Mouse (Mus musculus) frontal cortex, postnatal 14 days (tissue): ENCODE results near the gene Ccdc113.
A peak's percentile ranks its signal among the peaks of the same experiment; 100 is the strongest.

Source experiments
- DNase-seq, 2 experiments: peaks; one replicate each; pipeline ENCODE4 v3.0.0; 2022; ENCODE audit warnings: low spot score in 2 of 2

Gene Ccdc113

DNA sequence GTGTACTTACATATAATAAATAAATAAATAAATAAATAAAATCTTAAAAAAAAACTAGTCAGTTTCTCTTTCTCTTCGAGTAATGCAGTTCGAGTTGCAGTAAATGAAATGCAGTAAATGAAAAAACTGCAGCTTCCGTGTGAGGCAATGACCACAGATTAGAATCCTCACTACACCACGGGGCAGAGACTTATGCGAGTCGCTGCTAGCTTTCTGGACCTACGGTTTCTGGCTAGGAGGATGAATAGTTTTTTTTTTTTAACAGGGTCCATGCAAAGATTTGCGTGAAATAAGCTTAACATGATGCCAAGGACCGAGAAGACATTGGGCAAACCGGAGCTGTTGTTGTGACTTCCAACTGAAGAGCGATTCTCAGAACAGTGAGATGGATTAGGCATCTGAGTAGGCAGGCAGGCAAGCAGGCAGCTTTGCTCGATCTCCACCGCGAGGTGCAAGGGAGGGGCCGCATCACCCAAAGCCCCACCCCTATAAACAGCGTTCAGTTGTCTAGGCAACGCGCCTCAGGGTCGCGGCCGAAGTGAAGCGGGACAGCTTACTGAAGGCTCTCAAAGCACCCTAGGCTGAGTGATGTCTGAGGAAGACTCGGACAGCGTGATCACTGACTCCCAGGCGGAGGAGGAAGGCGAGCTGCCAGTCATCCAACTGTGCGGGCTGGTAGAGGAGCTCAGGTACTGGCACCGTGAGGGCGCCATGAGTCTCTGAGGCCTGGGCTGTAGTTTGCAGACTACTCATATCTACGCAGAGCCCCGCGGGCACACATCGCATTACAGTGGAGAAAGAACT, at the start of gene Ccdc113:
Ccdc113 (plus strand) TSS at position 502 of the 804 bp plus-strand sequence.
- peak; percentile 37 to 48 for DNase-seq

DNA sequence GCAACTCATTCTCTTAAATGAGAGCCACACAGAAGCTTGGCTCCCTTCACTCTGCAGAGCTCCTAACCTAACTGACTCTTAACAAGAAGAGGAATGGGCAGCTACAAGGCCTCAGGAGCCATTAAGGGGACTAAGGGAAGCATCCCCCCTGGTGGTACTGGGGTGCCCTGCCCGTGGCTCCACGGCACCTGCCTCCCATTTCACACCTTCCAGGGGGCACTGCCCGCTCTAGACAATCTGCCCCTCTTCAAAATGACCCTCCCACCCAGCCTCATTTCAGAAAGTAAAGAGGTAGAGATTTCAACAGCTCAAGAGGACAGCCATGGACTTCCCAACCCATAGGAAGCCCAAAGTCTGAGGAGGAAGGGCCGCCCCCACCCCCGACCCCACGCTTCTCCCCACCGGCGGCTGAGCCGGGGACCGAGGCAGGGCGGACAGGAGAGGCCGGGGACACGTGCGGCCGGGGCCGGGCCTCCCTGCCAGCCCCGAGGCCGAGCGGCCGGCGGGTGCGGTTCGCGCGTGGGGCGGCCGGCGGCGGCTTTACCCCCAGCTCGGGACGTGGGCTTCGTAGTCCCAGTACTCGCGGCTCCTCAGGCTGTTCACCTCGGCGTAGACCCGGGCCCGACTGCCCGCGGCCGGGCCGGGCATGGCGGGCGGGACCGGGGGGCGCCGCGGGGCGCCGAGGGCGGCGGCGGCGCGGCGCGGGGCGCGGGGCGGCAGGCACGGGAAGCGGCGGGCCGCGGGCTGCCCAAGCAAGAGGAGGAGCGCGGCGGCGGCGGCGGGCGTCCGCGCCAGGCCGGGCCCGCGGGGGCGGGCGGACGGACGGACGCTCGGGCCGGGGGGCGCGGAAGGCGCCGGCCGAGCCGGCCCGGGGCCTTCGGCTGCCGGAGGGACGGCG, 45.8 kb upstream of the Ccdc113 start:
- DNase-seq = no peak

DNA sequence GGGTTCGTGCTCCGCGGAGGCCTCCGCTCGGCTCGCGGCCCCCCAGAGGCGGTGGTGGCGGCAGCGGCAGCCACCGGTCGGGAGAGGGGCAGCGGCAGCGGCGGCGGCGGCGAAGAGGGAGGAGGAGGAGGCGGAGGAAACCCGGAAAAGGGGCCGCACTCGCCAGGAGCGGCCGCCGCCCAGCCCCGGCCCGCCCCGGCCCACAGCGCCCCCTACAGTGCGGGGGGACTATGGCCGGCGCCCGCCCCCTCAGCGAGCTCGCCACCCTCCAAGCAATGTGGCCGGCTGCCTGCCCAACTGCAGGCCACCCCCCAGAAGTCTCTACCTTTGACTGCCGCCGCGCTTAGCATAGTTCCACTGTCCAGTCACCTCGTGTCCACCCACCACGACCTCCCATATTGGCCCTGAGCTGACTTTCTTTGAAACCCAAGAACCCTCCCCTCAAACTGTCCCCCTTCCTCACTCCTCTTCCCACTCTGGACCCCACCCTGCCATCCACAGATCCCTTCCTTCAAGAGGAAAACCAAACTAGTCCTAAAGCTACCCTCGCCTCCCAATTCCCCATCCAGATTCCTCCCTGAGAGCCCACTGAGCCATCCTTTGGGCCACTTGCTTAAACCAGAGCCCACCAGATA, 45.1 kb upstream of the Ccdc113 start:
- DNase-seq = peak; percentile 24 to 67

DNA sequence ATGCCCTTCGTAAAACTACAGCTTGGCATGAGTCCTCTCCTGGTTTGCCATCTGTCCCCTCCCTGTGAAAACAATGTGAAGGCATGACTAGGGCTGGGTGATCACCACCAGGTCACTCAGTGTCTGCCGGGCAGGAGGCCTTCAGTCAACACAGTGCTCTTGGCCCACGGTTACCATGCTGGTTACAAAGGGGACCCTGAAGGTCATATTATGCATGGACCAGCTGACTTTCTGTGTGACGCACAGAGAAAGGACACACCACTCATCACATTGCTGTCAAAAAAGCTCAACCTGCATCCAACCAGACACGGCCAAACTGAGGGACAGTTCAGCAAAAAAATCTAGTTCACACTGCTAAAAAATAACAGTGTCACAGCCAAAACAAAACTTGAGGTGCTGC, 43.9 kb upstream of the Ccdc113 start, which contains the start of gene Csnk2a2:
Csnk2a2 (minus strand) TSS at position 34 of the 400 bp plus-strand sequence.
- no peak for DNase-seq

DNA sequence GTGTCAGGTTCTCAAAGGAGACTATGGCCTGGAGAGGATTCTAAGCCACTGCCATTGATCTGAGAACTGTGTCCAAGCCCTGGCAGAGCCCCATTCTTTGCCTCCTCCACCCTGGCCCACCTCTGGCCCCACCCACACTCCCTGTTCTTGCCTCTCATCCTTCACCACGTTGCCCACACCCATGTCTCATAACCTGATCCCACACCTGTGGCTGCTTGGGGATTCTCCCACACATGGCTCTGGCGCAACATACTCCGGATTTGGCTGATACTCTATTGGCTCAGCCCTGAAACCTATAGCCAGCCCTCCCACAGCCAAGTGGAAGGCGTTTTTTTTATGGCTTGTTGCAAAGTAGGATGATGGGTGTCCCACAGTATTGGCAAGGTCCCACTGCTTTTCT, 41.8 kb upstream of the Ccdc113 start:
- no peak for DNase-seq

DNA sequence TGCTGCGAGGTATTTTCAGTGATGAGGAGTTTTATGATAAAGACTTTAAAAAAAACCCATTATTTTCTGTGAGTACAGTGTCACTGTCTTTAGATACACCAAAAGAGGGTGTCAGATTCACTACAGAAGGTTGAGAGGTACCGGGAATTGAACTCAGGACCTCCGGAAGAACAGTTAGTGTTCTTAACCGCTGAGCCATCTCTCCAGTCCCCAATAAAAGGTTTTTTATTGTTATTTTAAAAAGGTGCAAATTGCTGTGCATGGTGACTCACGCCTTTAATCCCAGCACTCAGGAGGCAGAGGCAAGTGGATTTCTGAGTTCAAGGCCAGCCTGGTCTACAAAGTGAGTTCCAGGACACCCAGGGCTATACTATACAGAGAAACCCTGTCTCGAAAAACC, 38.4 kb upstream of the Ccdc113 start:
- no peak for DNase-seq

DNA sequence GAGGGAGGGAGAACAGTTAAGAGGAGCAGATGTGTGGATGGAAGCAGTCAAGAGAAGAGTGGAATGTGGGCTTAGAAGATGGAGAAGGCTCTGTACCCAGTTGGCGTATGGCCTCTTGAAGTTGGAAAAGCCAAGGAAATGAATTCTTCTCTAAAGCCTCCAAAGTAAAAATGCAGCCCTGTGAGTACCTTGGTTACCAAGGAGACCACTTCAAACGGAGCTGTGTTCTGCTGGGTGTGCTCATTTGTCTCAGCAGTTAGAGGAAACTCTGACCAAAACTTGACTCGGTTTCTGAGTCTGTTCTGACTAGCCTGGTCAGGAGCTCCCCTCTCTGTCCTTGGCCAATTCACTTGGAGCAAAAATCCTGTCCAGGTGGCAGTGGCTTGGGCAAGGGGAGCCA, 37.5 kb upstream of the Ccdc113 start:
- DNase-seq = no peak

DNA sequence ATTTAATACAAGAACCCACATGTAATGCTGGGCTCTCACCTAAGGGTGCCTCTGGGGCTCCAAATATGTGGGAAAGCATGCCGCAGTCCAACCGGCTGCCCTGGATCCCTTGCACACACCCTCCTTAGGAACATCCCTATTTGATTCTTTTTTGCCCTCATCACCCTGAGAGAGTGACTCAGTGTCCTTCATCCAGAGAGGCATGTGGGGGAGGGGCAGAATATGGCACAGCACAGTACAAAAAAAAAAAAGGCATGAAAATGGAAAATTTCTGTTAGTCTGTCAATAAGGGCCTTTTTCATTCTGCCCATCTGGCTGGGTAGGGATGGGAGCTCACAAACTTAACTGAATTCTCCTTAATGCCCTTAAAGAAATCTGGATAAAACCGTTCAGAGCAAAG, 36.1 kb upstream of the Ccdc113 start:
- no peak for DNase-seq

DNA sequence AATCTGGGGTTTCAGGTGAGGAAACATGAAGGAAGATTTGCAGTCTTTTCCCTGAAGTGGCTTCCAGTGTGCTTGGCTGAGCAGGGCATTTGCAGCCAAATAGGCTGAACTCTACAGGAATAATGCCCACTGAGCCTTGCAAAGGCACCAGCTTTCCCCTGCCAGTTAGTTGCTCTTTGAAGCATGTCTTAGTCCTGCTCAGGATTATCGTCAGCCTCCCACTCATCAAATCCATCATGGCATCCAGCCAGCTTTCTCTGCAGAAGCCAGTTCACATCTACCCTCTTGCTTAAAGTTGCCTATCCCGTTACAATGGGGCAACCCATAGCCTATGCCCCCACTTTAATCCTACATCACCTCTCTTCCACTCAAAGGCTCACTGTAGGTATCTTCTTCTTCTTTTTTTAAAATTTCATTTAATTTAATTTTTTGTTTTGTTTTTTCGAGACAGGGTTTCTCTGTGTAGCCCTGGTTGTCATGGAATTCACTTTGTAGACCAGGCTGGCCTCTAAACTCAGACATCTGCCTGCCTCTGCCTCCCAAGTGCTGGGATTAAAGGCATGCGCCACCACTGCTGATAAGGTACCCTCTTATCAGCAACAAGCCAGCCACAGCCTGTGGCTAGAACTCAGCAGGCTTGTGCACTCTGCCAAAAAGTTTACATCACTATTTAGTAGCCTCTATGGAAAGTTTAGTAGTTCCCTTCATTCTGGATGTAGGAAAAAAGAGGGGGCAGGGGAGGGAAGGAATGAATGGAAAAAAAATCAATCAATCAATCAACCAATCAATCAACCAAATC, 34.4 kb upstream of the Ccdc113 start:
- no peak for DNase-seq

DNA sequence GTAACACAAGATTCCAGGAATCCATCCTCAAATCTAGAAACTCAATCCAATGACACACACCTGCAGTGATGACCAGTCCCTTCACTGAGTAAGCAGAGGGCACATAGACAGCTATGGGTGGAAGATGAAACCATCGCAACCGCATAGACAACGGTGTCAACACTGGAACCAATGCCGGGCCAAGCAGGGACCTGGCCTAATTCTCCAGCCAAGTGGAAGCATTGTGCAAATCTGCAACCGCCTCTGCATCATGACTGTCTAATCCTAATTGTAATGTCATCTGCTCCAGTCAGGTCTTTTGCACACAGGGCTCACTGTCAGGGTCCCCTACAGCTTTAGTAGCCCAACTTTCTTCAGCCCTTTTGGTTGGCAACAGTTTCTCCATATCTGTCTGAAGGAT, 33.4 kb upstream of the Ccdc113 start:
- no peak for DNase-seq

DNA sequence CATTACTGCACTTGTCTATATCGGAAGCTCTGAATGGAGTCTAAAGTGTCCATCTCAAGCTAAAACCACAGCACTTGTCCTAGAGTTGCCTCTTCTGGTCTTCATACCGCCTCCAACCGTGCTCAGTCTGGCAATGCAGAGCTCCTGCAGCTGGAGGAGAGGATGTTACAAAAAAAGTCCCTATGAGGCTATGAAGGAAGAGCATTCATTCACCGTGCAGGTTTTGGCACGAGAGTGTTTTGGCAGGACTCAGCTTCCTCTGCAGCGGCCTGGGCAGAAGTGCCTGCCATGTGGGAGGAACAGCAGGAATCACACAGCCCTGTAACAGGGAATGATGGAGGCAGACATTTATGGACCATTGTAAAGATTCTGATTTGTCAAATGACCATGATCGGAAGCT, 31.5 kb upstream of the Ccdc113 start:
- DNase-seq = no peak

DNA sequence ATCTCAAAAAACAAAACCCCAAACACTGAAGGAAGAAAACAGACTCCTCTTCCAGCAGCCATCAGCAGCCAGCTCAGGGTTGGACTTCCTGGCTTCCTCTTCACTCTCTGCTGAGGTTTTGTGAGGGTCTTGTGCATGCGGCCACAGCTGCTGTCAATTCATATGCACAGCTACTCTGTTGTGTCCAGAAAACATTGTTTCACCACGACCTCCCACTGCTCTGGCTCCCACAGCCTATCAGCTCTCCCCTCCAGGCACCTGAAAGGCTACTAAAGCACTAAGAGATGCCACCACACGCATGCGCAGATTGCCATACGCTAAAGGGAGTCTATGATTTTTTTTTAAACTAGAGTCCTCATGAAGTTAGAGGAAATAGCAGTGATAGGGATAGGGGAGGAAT, 29.1 kb upstream of the Ccdc113 start:
- DNase-seq = no peak

DNA sequence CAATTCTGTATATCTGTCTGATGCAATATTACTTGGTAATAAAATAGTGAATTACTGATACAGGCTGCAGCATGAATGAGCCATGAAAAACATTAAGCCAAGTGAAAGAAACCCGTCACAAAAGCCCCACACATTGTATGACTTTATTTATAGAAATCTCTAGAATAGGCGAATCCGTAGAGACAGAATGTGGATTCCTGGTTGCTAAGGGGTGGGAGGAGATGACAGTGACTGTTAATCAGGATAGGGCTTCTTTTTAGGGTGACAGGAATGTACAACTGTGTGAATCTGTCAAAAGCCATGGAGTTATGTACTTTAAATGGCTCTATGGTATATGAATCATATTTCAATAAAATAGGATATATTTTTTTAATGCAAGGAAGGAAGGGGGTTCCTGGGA, 28.3 kb upstream of the Ccdc113 start:
- no peak for DNase-seq

DNA sequence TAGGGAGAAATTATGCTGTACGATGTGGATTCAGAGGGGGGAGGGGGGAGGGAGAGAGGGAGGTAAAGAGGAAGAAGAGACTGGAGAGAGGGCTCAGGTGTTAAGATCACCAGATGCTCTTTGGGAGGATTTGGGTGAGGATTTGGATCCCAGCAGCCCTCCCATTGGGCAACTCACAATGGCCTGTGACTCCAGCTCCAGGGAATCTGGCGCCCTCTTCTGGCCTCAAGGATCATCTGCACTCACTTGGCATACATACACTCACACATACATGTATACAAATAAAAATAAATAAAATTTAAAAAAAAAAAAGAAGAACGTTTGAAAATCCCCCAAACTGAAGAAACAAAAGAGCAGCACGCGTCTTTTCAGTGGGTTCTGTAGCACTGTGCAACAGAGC, 27.6 kb upstream of the Ccdc113 start:
- DNase-seq = no peak

DNA sequence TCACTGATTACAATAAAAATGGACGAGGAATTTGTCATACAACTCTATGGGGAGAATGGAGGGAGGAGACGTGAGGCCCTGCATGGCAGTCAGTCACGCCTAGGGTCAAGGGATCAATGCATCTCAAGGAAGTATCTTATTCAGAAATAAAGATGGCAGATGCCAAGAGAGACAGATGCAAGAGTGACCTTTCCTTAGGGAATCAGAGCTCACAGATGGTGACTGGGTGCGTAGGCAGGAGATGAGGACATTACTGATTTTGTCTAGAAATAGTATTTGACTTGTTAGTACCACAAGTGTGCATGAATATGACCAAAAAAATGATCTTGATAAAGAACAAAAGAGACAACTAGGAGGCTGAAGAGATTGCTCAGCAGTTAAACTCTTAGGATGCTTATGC, 21.6 kb upstream of the Ccdc113 start:
- no peak for DNase-seq

DNA sequence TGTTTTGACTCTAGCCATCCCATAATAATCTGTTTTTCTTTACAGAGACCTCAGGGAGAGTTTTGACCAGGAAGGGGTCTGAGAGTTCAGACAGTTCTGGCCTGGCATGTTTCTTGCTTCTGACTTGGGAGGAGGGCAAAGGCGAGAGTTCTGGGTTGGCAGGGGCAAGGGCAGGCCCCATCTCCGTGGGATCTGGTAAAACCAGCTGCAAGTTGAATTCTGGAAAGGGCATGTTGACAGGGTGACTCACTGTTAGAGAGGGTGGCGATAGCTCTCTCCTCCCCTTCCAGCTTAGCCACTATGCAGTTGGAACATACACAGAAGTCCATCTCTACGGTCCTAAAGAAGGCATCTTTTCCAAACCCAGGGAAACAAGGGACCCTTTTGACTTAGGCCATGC, 20.7 kb upstream of the Ccdc113 start:
- DNase-seq = no peak

DNA sequence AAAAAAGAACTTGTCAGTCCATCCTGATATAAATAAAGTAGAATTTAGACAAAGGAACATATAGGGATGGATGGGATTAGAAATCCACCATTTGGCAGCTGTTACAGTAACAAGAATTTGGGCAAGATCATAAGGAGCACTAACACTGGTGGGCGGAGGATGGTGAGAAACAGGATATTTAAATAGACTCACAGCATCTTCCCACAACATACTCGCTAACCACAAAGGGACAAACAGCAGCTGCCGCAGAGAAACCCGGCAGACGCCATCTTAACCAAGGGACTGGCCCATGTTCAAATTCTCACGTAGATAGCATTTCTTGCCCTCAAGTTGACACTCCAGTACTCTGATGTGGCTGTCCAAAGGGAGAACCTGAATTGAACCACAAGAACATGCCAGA, 17.0 kb upstream of the Ccdc113 start:
- no peak for DNase-seq

DNA sequence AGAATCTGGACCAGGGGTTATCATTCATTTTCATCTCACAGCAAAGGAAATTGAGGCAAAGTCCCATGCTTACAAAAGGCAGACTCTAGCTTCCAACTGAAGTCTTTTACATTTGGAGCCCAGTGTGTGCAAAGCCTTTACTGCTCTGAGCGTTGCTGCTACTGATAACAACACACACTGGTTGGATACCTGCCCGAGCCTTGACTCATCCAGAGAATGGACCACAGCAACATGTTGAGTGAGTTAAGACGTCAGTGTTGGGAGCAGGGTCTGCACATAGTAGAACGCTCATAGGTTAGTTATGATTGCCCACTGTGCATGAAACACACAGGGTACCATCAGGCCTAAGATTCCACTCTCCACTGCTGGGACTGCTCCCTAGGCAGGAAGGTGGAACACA, 9.9 kb upstream of the Ccdc113 start:
- no peak for DNase-seq

DNA sequence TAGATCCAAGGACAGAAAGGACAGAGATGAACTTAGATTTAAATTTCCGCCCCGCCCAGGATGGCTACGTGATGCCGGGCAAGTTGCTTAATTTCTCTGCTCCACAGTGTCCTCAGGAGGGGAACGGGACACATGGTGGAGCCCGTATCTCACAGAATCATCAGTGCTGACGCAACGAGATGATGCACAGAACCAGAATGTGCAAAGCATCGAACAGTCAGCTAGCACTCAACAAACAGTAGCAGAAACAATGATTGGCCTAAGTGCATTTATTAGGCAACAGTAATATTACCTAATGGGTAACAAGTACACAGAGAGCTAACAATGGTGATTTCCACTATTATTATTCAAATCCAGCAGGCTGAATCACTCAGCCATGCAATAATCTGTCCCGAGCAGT, 5.7 kb upstream of the Ccdc113 start:
- no peak for DNase-seq

DNA sequence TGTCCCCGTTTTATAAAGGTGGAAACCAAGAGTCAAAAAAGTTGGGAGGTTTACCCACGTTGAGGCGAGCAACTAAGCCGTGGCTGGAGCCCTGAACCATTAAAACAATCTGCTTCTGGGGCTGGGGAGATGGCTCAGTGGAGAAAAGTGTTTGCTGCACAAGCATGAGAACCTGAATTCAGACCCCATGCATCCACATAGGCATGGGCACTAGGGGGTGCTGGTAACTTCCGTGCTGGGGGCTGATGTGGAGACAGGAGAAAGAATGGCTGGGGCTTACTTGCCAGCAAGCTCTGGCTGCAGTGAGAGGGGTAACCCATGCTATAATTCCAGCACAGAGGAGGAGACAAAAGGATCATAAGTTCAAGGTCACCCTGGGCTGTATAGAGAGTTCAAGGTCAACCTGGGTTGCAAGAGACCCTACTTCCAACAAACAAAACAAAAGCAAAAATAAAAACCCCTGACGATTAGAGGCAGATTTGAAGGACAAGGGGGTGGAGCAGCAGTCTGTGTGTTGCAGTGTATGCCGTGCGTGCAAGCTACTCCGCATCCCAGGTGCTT, 5.1 kb upstream of the Ccdc113 start:
- DNase-seq = no peak

DNA sequence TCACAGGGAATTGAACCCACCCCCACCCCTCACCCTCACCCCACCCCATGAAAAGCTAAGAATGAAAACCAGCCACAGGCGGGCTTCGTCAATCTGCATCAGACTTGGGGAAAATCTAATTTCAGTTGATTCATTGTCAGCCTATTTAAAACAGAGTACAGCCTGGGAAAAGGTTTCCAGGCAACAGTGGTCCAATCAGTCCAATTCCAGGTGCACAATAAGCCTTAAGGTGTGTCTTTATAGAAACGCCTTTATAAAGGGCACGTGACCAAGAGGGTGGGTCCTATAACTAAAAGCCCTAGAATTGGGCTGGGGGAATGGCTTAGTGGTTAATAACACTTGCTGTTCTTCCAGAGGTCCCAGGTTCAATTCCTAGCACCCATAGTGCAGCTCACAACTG, 1.7 kb upstream of the Ccdc113 start:
- no peak for DNase-seq
